Mouse (Mus musculus) myocyte (in vitro differentiated cells): ENCODE results near the gene Sult5a1.

Source experiments
- MYOD1 ChIP-seq, 3 experiments: IDR thresholded peaks; one replicate each; pipeline ENCODE4 v1.6.1; 2011; ENCODE audit warnings: control low read depth in 2 of 3, low read depth in 2 of 3, mild to moderate bottlenecking in 2 of 3, moderate library complexity in 1 of 3; ENCODE audit not compliant: insufficient read length in 2 of 3, control insufficient read depth in 1 of 3
- POLR2A ChIP-seq: IDR thresholded peaks from one replicate; pipeline ENCODE4 v1.6.1; 2011; ENCODE audit warnings: low read depth, mild to moderate bottlenecking, control low read depth, moderate library complexity; ENCODE audit not compliant: insufficient read length

GRCm38 (mm10) chr8:123185566-123186409 is 27.7 kb upstream of the Sult5a1 start, which contains the start of gene Dpep1:
- TF ChIP-seq MYOD1 (IDR thresholded peaks at IDR 0.05; ENCODE audit: control insufficient read depth in 1 of 3, insufficient read length in 2 of 3, low read depth in 2 of 3): peak in 2 of 3 experiments; percentile 18 to 33
- TF ChIP-seq POLR2A: no peak
